Mouse (Mus musculus): ENCODE data around the gene Mcm3ap.

Mcm3ap gene

GRCm38 (mm10) chr10:76468203-76469162 lies at the start of gene Mcm3ap, which contains the start of gene Ybey:
Mcm3ap (plus strand) TSS chr10:76468927.
Ybey (minus strand) TSS chr10:76469114.
- peak; percentile 78 for DNase-seq (ENCODE audit: low read depth, low spot score)

DNA sequence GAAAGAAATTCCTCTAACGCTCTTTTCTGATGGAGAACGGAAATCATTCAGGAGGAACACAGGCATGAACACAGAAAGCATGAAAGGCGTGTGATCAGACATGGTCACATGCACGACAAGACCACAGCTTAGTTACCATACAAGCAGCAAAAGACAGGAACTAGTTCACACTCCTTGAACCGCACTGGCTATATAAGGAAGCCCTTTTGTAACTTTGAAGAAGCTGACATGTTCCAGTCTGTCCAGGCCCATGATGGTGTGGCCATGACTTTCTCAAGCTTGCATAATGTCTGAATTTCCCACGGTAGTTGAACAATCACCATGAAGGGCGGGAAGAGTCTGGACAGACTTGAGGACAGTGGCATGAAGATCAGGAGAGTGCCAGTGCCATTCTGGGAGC lies 43.1 kb upstream of the Mcm3ap start:
- no peak for DNase-seq (ENCODE audit: low read depth, low spot score)

GRCm38 (mm10) chr10:76433925-76434324 lies 34.8 kb upstream of the Mcm3ap start:
- DNase-seq (ENCODE audit: low read depth, low spot score), result no peak

- no peak for DNase-seq (ENCODE audit: low read depth, low spot score)
Measured at GRCm38 (mm10) chr10:76439107-76439890, 29.4 kb upstream of the Mcm3ap start.

DNA sequence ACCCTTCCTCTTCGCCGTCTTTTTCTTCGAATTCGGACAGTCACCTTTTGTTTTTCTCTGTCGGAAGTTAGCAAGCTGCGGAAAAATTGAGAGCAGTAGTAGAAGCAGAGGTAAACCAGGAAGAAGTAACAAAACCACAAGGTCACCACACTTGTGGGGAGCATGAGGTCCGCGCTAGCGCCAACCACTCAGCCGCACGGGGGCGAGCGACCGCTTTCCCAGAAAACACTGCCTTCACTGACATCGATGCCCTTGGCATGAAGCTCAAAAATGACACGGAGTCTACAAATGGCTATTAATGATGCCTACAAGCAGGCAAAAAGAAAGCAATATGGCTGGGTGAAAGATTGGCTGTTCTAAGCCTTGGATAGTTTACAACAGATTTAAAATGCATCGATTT lies 28.4 kb upstream of the Mcm3ap start, which contains the start of gene AC141477.1:
Gene AC141477.1, minus strand, starts transcription at position 164 of the 400 bp plus-strand sequence.
- DNase-seq (ENCODE audit: low read depth, low spot score), result no peak

- DNase-seq (ENCODE audit: low read depth, low spot score), result peak; percentile 98
Measured at GRCm38 (mm10) chr10:76442178-76443088, 26.3 kb upstream of the Mcm3ap start, which contains the start of gene Pcnt. Pcnt (minus strand) TSS chr10:76442786.

GRCm38 (mm10) chr10:76445996-76446681 lies 22.6 kb upstream of the Mcm3ap start:
- no peak for DNase-seq (ENCODE audit: low read depth, low spot score)

- DNase-seq (ENCODE audit: low read depth, low spot score), result peak; percentile 89
Measured at GRCm38 (mm10) chr10:76447406-76448229, 21.1 kb upstream of the Mcm3ap start.

GRCm38 (mm10) chr10:76448851-76449250 lies 19.9 kb upstream of the Mcm3ap start, which contains the start of gene 2610028H24Rik:
2610028H24Rik (plus strand) TSS chr10:76449081.
- DNase-seq (ENCODE audit: low read depth, low spot score), result no peak

GRCm38 (mm10) chr10:76455289-76455688 lies 13.4 kb upstream of the Mcm3ap start:
- DNase-seq (ENCODE audit: low read depth, low spot score), result no peak

DNA sequence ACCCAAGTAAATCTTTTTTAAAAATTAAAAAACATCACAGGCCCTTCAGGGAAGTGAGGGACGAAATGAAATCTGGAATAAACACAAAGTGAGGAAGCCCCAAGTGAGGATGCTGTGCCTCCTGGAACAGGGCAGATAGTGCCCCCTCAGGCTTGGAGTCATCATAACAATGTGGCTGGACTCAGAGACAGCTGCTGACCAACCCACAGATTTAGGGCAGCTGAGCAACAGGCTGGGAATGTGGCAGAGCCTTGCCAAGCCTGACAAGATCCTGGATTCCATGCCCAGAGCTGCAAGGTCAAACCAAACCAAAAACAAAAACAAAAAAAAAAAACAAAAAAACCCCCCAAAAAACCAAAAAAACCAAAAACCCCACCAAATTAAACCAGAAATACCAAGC lies 7.5 kb upstream of the Mcm3ap start:
- DNase-seq (ENCODE audit: low read depth, low spot score), result no peak

DNA sequence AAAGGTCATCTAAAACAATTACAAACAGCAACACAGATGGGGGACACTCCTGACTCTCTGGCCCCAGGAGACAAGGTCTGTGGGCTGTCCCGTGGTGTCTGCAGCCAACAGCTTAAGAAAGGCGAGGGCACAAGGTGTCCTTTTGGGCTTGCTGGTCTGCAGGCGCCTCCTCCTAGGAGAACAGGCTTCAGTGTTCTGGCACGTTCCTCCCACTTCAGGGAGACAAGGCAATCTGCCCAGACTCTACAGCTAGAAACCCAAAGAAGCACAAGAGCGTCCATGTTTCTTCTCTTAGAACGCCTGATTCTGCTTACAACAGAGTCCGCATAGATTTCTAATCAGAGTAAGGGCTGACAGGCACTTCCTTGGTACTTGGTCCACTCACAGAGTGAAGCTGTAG lies 6.4 kb upstream of the Mcm3ap start:
- no peak for DNase-seq (ENCODE audit: low read depth, low spot score)

DNA sequence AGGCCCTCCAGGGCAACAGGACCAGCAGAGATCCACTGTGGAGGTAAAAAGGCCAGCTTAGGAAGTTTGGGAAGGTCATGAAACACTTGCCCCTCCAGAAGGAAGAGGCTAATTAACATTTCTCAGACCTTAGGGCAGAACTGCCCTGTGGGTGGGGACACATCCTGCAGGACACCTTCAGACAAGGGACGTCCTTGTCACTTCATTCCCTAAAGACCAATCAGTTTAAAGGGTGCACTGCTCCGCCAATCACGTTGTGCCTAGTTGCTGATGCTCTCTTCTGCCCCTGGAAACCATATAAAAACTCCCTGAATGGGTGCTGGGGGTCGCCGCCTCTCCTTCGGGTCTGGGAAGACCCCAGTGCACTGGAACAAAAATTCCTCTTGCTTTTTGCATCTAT lies 6.0 kb upstream of the Mcm3ap start:
- DNase-seq (ENCODE audit: low read depth, low spot score), result no peak

GRCm38 (mm10) chr10:76473759-76474158 lies 5.0 kb downstream of the Mcm3ap start:
- DNase-seq (ENCODE audit: low read depth, low spot score), result no peak

DNA sequence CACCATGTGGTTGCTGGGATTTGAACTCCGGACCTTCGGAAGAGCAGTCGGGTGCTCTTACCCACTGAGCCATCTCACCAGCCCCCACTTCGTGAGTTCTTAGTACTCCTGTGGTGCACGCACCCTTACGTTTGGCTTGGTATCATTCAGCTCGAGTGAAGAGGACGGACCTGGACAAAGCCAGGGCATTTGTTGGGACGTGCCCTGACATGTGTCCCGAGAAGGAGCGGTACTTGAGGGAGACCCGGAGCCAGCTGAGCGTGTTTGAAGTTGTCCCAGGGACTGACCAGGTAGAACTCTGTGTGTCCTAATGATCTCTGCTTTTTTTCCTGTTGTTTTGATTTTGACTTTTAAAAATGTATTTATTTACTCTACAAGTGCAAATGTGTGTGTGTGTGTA lies 12.1 kb downstream of the Mcm3ap start:
- DNase-seq (ENCODE audit: low read depth, low spot score), result no peak

- DNase-seq (ENCODE audit: low read depth, low spot score), result no peak
Measured at GRCm38 (mm10) chr10:76481480-76481879, 12.8 kb downstream of the Mcm3ap start.

- DNase-seq (ENCODE audit: low read depth, low spot score), result no peak
Measured at GRCm38 (mm10) chr10:76486302-76486701, 17.6 kb downstream of the Mcm3ap start.

GRCm38 (mm10) chr10:76488265-76488664 lies 19.5 kb downstream of the Mcm3ap start:
- no peak for DNase-seq (ENCODE audit: low read depth, low spot score)

- no peak for DNase-seq (ENCODE audit: low read depth, low spot score)
Measured at GRCm38 (mm10) chr10:76489205-76489604, 20.5 kb downstream of the Mcm3ap start.

GRCm38 (mm10) chr10:76493527-76493926 lies 24.8 kb downstream of the Mcm3ap start:
- no peak for DNase-seq (ENCODE audit: low read depth, low spot score)

All from skeletal muscle tissue, adult 2 months (tissue).